In genomic region chr15:5144021-5144778, GRCm38 (mm10) we compare ENCODE assay signal across 8 mouse cellular contexts. TPM values are rescaled to one million over a fixed set of nuclear protein-coding genes. Genes with fewer than 3 reads are reported as not detected.
A peak's percentile ranks its signal among the peaks of the same experiment; 100 is the strongest.
DNase-seq lines count a peak whose midpoint lies in the region; ATAC-seq and TF ChIP-seq lines count a peak whose summit lies in the region.

No protein-coding gene starts in this region.

- H3K9ac ChIP-seq in kidney, postnatal 0 days (ENCODE audit: low read depth, low read length): peak overlapping the region; percentile 88
- H3K9ac ChIP-seq in liver, embryonic 16.5 days (ENCODE audit: low read depth, low read length): peak overlapping the region; percentile 97
- peak overlapping the region; percentile 83 for H3K9ac ChIP-seq in neural tube, embryonic 14.5 days (replicated peaks; ENCODE audit: low read depth, low read length)

- H3K4me2 ChIP-seq in kidney, postnatal 0 days (ENCODE audit: low read length): peak overlapping the region; percentile 74
- H3K4me2 ChIP-seq in liver, embryonic 16.5 days (ENCODE audit: low read depth, low read length): peak overlapping the region; percentile 84
- peak overlapping the region; percentile 69 for H3K4me2 ChIP-seq in neural tube, embryonic 14.5 days (ENCODE audit: low read depth, low read length)

- no peaks in the 10 kb centered on the region for H3K36me3 ChIP-seq in kidney, postnatal 0 days (ENCODE audit: insufficient read depth, low read length)
- no peaks in the 10 kb centered on the region; the same call in 1 of the 2 replicates for H3K36me3 ChIP-seq in liver, embryonic 16.5 days (ENCODE audit: control insufficient read depth, insufficient read depth)
- H3K36me3 ChIP-seq in neural tube, embryonic 14.5 days (ENCODE audit: control insufficient read depth, insufficient read depth, low read length): no peaks in the 10 kb centered on the region

- TF ChIP-seq CTCF in Patski (IDR thresholded peaks at IDR 0.05): peak; percentile 49
- TF ChIP-seq CTCF in kidney, postnatal 0 days (IDR thresholded peaks at IDR 0.05; ENCODE audit: low read depth): peak; percentile 24; the same call in 1 of the 2 replicates

- DNase-seq in 416B (ENCODE audit: low read depth): peak; percentile 56
- no peak for DNase-seq in Patski (ENCODE audit: low read depth, low spot score)
- peak; percentile 59 for DNase-seq in embryo, embryonic 11.5 days (ENCODE audit: low read depth, low spot score)
- DNase-seq in kidney, postnatal 0 days (ENCODE audit: low spot score): peak; percentile 67
- DNase-seq in thymus, postnatal 14 days: peak; percentile 12

- H3K4me3 ChIP-seq in kidney, postnatal 0 days (replicated peaks; ENCODE audit: low read depth, low read length): peak overlapping the region; percentile 99
- H3K4me3 ChIP-seq in liver, embryonic 16.5 days (ENCODE audit: low read depth, low read length): peak overlapping the region; percentile 99
- H3K4me3 ChIP-seq in neural tube, embryonic 14.5 days (ENCODE audit: low read depth, low read length): peak overlapping the region; percentile 81

- peaks cover 13% of the 10 kb centered on the region for H3K4me1 ChIP-seq in kidney, postnatal 0 days (replicated peaks; ENCODE audit: insufficient read depth, low read length)
- H3K4me1 ChIP-seq in liver, embryonic 16.5 days (ENCODE audit: control insufficient read depth, low read depth, low read length): peaks cover 42% of the 10 kb centered on the region
- H3K4me1 ChIP-seq in neural tube, embryonic 14.5 days (ENCODE audit: control insufficient read depth, insufficient read depth, low read length): peaks cover 9% of the 10 kb centered on the region

- peak; percentile 48 for ATAC-seq in Patski
- ATAC-seq in granulocyte monocyte progenitor cell, adult 5-6 weeks (replicated peaks; ENCODE audit: poor library complexity, severe bottlenecking): peak; percentile 21
- ATAC-seq in kidney, postnatal 0 days (replicated peaks; ENCODE audit: low FRiP score, low read depth): peak; percentile 87
- peak; percentile 32 for ATAC-seq in liver, embryonic 16.5 days (ENCODE audit: low read depth)
- peak; percentile 94 for ATAC-seq in neural tube, embryonic 14.5 days (ENCODE audit: low read depth)

- POLR2A ChIA-PET in Patski (lab: Charles Lee): interaction anchor here (0.9 to 1.2 kb wide), 2 partner anchors 14 to 28 kb away, joined by 3 to 4 read pairs; partner anchors contain the start of gene Rpl37

- 2% methylated on average over 48 of the region's 61 CpGs for WGBS in kidney, postnatal 0 days
- WGBS in liver, embryonic 16.5 days (ENCODE audit: insufficient replicate concordance): under 1% methylated on average over 58 of the region's 61 CpGs
- 2% methylated on average over 58 of the region's 61 CpGs for WGBS in neural tube, embryonic 14.5 days

- H3K27ac ChIP-seq in kidney, postnatal 0 days: peak overlapping the region; percentile 93
- peak overlapping the region; percentile 94 for H3K27ac ChIP-seq in liver, embryonic 16.5 days (ENCODE audit: low read length)
- peak overlapping the region; percentile 90 for H3K27ac ChIP-seq in neural tube, embryonic 14.5 days (ENCODE audit: low read depth, low read length)

- H3K27me3 ChIP-seq in Patski: no peaks in the 10 kb centered on the region
- no peaks in the 10 kb centered on the region for H3K27me3 ChIP-seq in kidney, postnatal 0 days (ENCODE audit: insufficient read depth, low read length)
- H3K27me3 ChIP-seq in liver, embryonic 16.5 days (ENCODE audit: control insufficient read depth, insufficient read depth, low read depth, low read length): no peaks in the 10 kb centered on the region
- no peaks in the 10 kb centered on the region for H3K27me3 ChIP-seq in neural tube, embryonic 14.5 days (ENCODE audit: control insufficient read depth, insufficient read depth, low read length)

- in situ Hi-C loops in Patski (cut with MboI; ENCODE audit: low pct_unique_long_range_greater_than_20kb): no loop called here

- CTCF ChIA-PET in Patski (lab: Charles Lee): interaction anchor here (0.9 kb wide), 1 partner anchor 14 kb away, joined by 3 read pairs; no protein-coding TSS in a partner anchor

- H3K9me3 ChIP-seq in kidney, postnatal 0 days (replicated peaks; ENCODE audit: low read length): no peaks in the 10 kb centered on the region
- no peaks in the 10 kb centered on the region for H3K9me3 ChIP-seq in liver, embryonic 16.5 days (replicated peaks; ENCODE audit: control insufficient read depth, low read length)
- no peaks in the 10 kb centered on the region for H3K9me3 ChIP-seq in neural tube, embryonic 14.5 days (ENCODE audit: control insufficient read depth, low read length)

RNA-seq across cellular contexts. Expression of gene Prkaa1, which starts 0.5 kb away (rescaled TPM):
- 39.2 TPM for polyA plus RNA-seq in Patski (2021)
- 19.1 and 19.2 TPM in 2 replicates for total RNA-seq in granulocyte monocyte progenitor cell, adult 5-6 weeks (2014; fragmentation: Nextera tagmentation)
- 19.2 and 21.1 TPM in 2 replicates for total RNA-seq in granulocyte monocyte progenitor cell, adult 5-6 weeks (2017)
- polyA plus RNA-seq in kidney, postnatal 0 days (2015; fragmentation: Nextera tagmentation; extraction: Ambion mirVana): 19.9 and 21.0 TPM in 2 replicates
- 11.8 and 12.3 TPM in 2 replicates for polyA plus RNA-seq in liver, embryonic 16.5 days (2015; fragmentation: Nextera tagmentation; extraction: Ambion mirVana)
- 21.1 and 22.5 TPM in 2 replicates for polyA plus RNA-seq in neural tube, embryonic 14.5 days (2014; fragmentation: Nextera tagmentation; extraction: Ambion mirVana)

RNA-seq across cellular contexts. Expression of gene Rpl37, which starts 27.8 kb away (rescaled TPM):
- polyA plus RNA-seq in Patski (2021): 245 TPM
- 2,587 and 2,602 TPM in 2 replicates for total RNA-seq in granulocyte monocyte progenitor cell, adult 5-6 weeks (2014; fragmentation: Nextera tagmentation)
- total RNA-seq in granulocyte monocyte progenitor cell, adult 5-6 weeks (2017): 1,276 and 1,288 TPM in 2 replicates
- 742 and 859 TPM in 2 replicates for polyA plus RNA-seq in kidney, postnatal 0 days (2015; fragmentation: Nextera tagmentation; extraction: Ambion mirVana)
- polyA plus RNA-seq in liver, embryonic 16.5 days (2015; fragmentation: Nextera tagmentation; extraction: Ambion mirVana): 249 and 306 TPM in 2 replicates
- 366 and 376 TPM in 2 replicates for polyA plus RNA-seq in neural tube, embryonic 14.5 days (2014; fragmentation: Nextera tagmentation; extraction: Ambion mirVana)

RNA-seq across cellular contexts. Expression of gene Card6, which starts 35.9 kb away (rescaled TPM):
- polyA plus RNA-seq in Patski (2021): 4.0 TPM
- 0.06 and 1.9 TPM in 2 replicates for total RNA-seq in granulocyte monocyte progenitor cell, adult 5-6 weeks (2014; fragmentation: Nextera tagmentation)
- 0.05 and 0.22 TPM in 2 replicates for total RNA-seq in granulocyte monocyte progenitor cell, adult 5-6 weeks (2017)
- 1.4 and 2.2 TPM in 2 replicates for polyA plus RNA-seq in kidney, postnatal 0 days (2015; fragmentation: Nextera tagmentation; extraction: Ambion mirVana)
- polyA plus RNA-seq in liver, embryonic 16.5 days (2015; fragmentation: Nextera tagmentation; extraction: Ambion mirVana): 1.5 and 1.7 TPM in 2 replicates
- polyA plus RNA-seq in neural tube, embryonic 14.5 days (2014; fragmentation: Nextera tagmentation; extraction: Ambion mirVana): 0.32 and 0.55 TPM in 2 replicates

RNA-seq across cellular contexts. Expression of gene Ttc33, which starts 41.1 kb away (rescaled TPM):
- polyA plus RNA-seq in Patski (2021): 59.8 TPM
- total RNA-seq in granulocyte monocyte progenitor cell, adult 5-6 weeks (2014; fragmentation: Nextera tagmentation): 18.0 and 50.2 TPM in 2 replicates
- total RNA-seq in granulocyte monocyte progenitor cell, adult 5-6 weeks (2017): 41.7 and 56.9 TPM in 2 replicates
- polyA plus RNA-seq in kidney, postnatal 0 days (2015; fragmentation: Nextera tagmentation; extraction: Ambion mirVana): 45.9 and 47.4 TPM in 2 replicates
- polyA plus RNA-seq in liver, embryonic 16.5 days (2015; fragmentation: Nextera tagmentation; extraction: Ambion mirVana): 14.1 and 16.1 TPM in 2 replicates
- 58.6 and 63.3 TPM in 2 replicates for polyA plus RNA-seq in neural tube, embryonic 14.5 days (2014; fragmentation: Nextera tagmentation; extraction: Ambion mirVana)

Comparison
In these comparisons a context has a peak if more than half of its experiments do, and no peak if none do; other contexts are left out.
1. ATAC-seq: peak in every context shown above with its lines; median percentile 94 in neural tube, embryonic 14.5 days; 87 in kidney, postnatal 0 days; 48 in Patski; 32 in liver, embryonic 16.5 days; 21 in granulocyte monocyte progenitor cell, adult 5-6 weeks.